In genomic region chr4:40800873-40801272, GRCm38 (mm10) we compare ENCODE assay signal across 25 mouse cellular contexts. TPM values are rescaled to one million over a fixed set of nuclear protein-coding genes. Genes with fewer than 3 reads are reported as not detected.
DNase-seq lines count a peak whose midpoint lies in the region; ATAC-seq and TF ChIP-seq lines count a peak whose summit lies in the region.
"Had no signal": no experiment of that assay in that cellular context is flagged by ENCODE, and none has a peak within 500 bp of the region (broad histone marks: within the 10 kb centered on the region; RNA-seq: fewer than 3 reads in every experiment).

No protein-coding gene starts in this region.

- WGBS in heart, adult 2 months = 57% methylated on average over 3 of the region's 3 CpGs
- WGBS in heart, embryonic 10.5 days = 54% methylated on average over 3 of the region's 3 CpGs
- 86% methylated on average over 3 of the region's 3 CpGs for WGBS in limb, embryonic 12.5 days
- WGBS in limb, embryonic 10.5 days = 88% methylated on average over 3 of the region's 3 CpGs
- WGBS in lung, adult 2 months = 78% methylated on average over 3 of the region's 3 CpGs

- intact Hi-C loops in heart, adult 2 months (cut with DNase I) = no loop called here

- no peak for DNase-seq in heart, adult 2 months
- no peak for DNase-seq in heart, embryonic 10.5 days (ENCODE audit: low spot score)
- no peak for DNase-seq in limb, embryonic 10.5 days (ENCODE audit: low spot score)
- DNase-seq in c-Kit-positive CD71-positive TER-119-negative erythroid progenitor cells, embryonic 14.5 days (ENCODE audit: low read depth) = peak; percentile 48
- peak; percentile 14 for DNase-seq in retina, embryonic 14.5 days (ENCODE audit: low spot score)
- no peak for DNase-seq in lung, adult 2 months
- DNase-seq in ovary, postnatal 14 days (ENCODE audit: low spot score) = no peak
- DNase-seq: adrenal gland, postnatal 25 days; cerebellum, adult 9-10 months; cerebellum, postnatal 36 days; gastrocnemius, postnatal 10 days; kidney, adult 9 months; kidney, postnatal 10 days; layer of hippocampus, postnatal 36 days; left cerebral cortex, postnatal 4 days; lung, embryonic 14.5 days; lung, postnatal 14 days had no signal

- ATAC-seq in limb, embryonic 12.5 days (ENCODE audit: insufficient number of reproducible peaks, insufficient read depth, low FRiP score, low TSS enrichment, low read depth) = no peak
- ATAC-seq: CD4-positive, CD25-positive, alpha-beta regulatory T cell, adult 4 months; forebrain, embryonic 16.5 days; intestine, embryonic 16.5 days; midbrain, embryonic 15.5 days had no signal

- no peaks in the 10 kb centered on the region for H3K9me3 ChIP-seq in heart, embryonic 10.5 days
- no peaks in the 10 kb centered on the region for H3K9me3 ChIP-seq in limb, embryonic 12.5 days
- H3K9me3 ChIP-seq in limb, embryonic 10.5 days (replicated peaks) = no peaks in the 10 kb centered on the region
- H3K9me3 ChIP-seq: embryonic facial prominence, embryonic 12.5 days; midbrain, embryonic 15.5 days; neural tube, embryonic 15.5 days had no signal

- no peak for TF ChIP-seq CTCF in heart, adult 2 months (IDR thresholded peaks at IDR 0.05)
- no peak for TF ChIP-seq CTCF in lung, adult 2 months (IDR thresholded peaks at IDR 0.05; ENCODE audit: insufficient read depth, low read length)

- no peak overlapping the region for H3K4me2 ChIP-seq in limb, embryonic 12.5 days
- H3K4me2 ChIP-seq: embryonic facial prominence, embryonic 12.5 days; lung, embryonic 14.5 days; midbrain, embryonic 15.5 days; neural tube, embryonic 15.5 days had no signal

- peaks cover 20% of the 10 kb centered on the region for H3K4me1 ChIP-seq in heart, adult 2 months (ENCODE audit: control insufficient read depth, insufficient read depth, low read length)
- H3K4me1 ChIP-seq in heart, embryonic 10.5 days = peaks cover 16% of the 10 kb centered on the region
- peaks cover 6% of the 10 kb centered on the region; the same call in 1 of the 2 replicates for H3K4me1 ChIP-seq in limb, embryonic 12.5 days (replicated peaks)
- peaks cover 6% of the 10 kb centered on the region for H3K4me1 ChIP-seq in limb, embryonic 10.5 days
- no peaks in the 10 kb centered on the region for H3K4me1 ChIP-seq in lung, adult 2 months (ENCODE audit: control insufficient read depth, insufficient read depth, low read length)
- H3K4me1 ChIP-seq: midbrain, embryonic 15.5 days; neural tube, embryonic 15.5 days had no signal

- peak overlapping the region; percentile 23 for H3K27ac ChIP-seq in heart, adult 2 months
- H3K27ac ChIP-seq in heart, embryonic 10.5 days = no peak overlapping the region
- 0 out of 2 replicates have a peak overlapping the region, but pooled peaks have one; percentile 12 for H3K27ac ChIP-seq in limb, embryonic 12.5 days
- no peak overlapping the region for H3K27ac ChIP-seq in limb, embryonic 10.5 days
- H3K27ac ChIP-seq: embryonic facial prominence, embryonic 12.5 days; midbrain, embryonic 15.5 days; neural tube, embryonic 15.5 days had no signal

- H3K27me3 ChIP-seq in heart, adult 2 months (ENCODE audit: control insufficient read depth, insufficient read depth, low read length) = no peaks in the 10 kb centered on the region
- H3K27me3 ChIP-seq in heart, embryonic 10.5 days (ENCODE audit: insufficient read depth, poor library complexity, severe bottlenecking) = no peaks in the 10 kb centered on the region
- H3K27me3 ChIP-seq in limb, embryonic 12.5 days = no peaks in the 10 kb centered on the region
- no peaks in the 10 kb centered on the region for H3K27me3 ChIP-seq in limb, embryonic 10.5 days (ENCODE audit: low read depth, poor library complexity, severe bottlenecking)
- H3K27me3 ChIP-seq: embryonic facial prominence, embryonic 12.5 days; midbrain, embryonic 15.5 days; neural tube, embryonic 15.5 days had no signal

- no peak overlapping the region for H3K4me3 ChIP-seq in heart, adult 2 months
- H3K4me3 ChIP-seq in heart, embryonic 10.5 days = no peak overlapping the region
- H3K4me3 ChIP-seq in limb, embryonic 12.5 days (replicated peaks) = no peak overlapping the region
- no peak overlapping the region for H3K4me3 ChIP-seq in limb, embryonic 10.5 days
- H3K4me3 ChIP-seq in lung, adult 2 months (replicated peaks; ENCODE audit: extremely low read depth, low read depth, low read length) = no peak overlapping the region
- H3K4me3 ChIP-seq: embryonic facial prominence, embryonic 12.5 days; erythroblast, embryonic 14.5 days; midbrain, embryonic 15.5 days; neural tube, embryonic 15.5 days had no signal

- H3K79me2 ChIP-seq in heart, adult 2 months (replicated peaks; ENCODE audit: control insufficient read depth, insufficient read depth, low read length) = no peaks in the 10 kb centered on the region

- peaks cover 15% of the 10 kb centered on the region for H3K36me3 ChIP-seq in heart, adult 2 months (ENCODE audit: control insufficient read depth, insufficient read depth, low read length)
- H3K36me3 ChIP-seq in heart, embryonic 10.5 days = peaks cover 39% of the 10 kb centered on the region
- peaks cover 25% of the 10 kb centered on the region for H3K36me3 ChIP-seq in limb, embryonic 12.5 days
- H3K36me3 ChIP-seq in limb, embryonic 10.5 days = peaks cover 15% of the 10 kb centered on the region
- H3K36me3 ChIP-seq: midbrain, embryonic 15.5 days; neural tube, embryonic 15.5 days had no signal

- H3K9ac ChIP-seq in heart, adult 2 months (ENCODE audit: low read depth, low read length) = no peak overlapping the region
- H3K9ac ChIP-seq in limb, embryonic 12.5 days (replicated peaks) = no peak overlapping the region
- H3K9ac ChIP-seq: embryonic facial prominence, embryonic 12.5 days; lung, embryonic 14.5 days; midbrain, embryonic 15.5 days; neural tube, embryonic 15.5 days had no signal

- TF ChIP-seq POLR2A in heart, adult 2 months (IDR thresholded peaks at IDR 0.05; ENCODE audit: insufficient read depth, low read depth, low read length) = no peak
- TF ChIP-seq POLR2A in lung, adult 2 months (IDR thresholded peaks at IDR 0.05; ENCODE audit: borderline replicate concordance, extremely low read depth, low read depth, low read length) = no peak

- no peak for TF ChIP-seq EP300 in heart, adult 2 months (IDR thresholded peaks at IDR 0.05; ENCODE audit: insufficient read depth, low read depth, low read length)

RNA-seq across cellular contexts. Expression of gene Smu1, which starts 43.1 kb away (rescaled TPM):
- total RNA-seq in heart, adult 2 months (2021) = 10 to 100 TPM; 27.0 to 31.7 TPM
- 13.8 and 28.8 TPM in 2 replicates for polyA plus RNA-seq in heart, adult 2 months (2012; rRNA removed)
- 125 and 158 TPM in 2 replicates for polyA plus RNA-seq in heart, embryonic 10.5 days (2016; fragmentation: Nextera tagmentation; extraction: Ambion mirVana)
- polyA plus RNA-seq in limb, embryonic 12.5 days (2016; fragmentation: Nextera tagmentation; extraction: Ambion mirVana) = 159 and 160 TPM in 2 replicates
- 186 and 189 TPM in 2 replicates for polyA plus RNA-seq in limb, embryonic 10.5 days (2016; fragmentation: Nextera tagmentation; extraction: Ambion mirVana)
- polyA plus RNA-seq in lung, adult 2 months (2012; rRNA removed) = 13.1 and 21.5 TPM in 2 replicates

RNA-seq across cellular contexts. Expression of gene B4galt1, which starts 52.9 kb away (rescaled TPM):
- 10 to 100 TPM; 68.7 to 69.7 TPM for total RNA-seq in heart, adult 2 months (2021)
- 42.6 and 57.4 TPM in 2 replicates for polyA plus RNA-seq in heart, adult 2 months (2012; rRNA removed)
- polyA plus RNA-seq in heart, embryonic 10.5 days (2016; fragmentation: Nextera tagmentation; extraction: Ambion mirVana) = 38.1 and 47.1 TPM in 2 replicates
- 32.9 and 37.4 TPM in 2 replicates for polyA plus RNA-seq in limb, embryonic 12.5 days (2016; fragmentation: Nextera tagmentation; extraction: Ambion mirVana)
- 23.6 and 29.9 TPM in 2 replicates for polyA plus RNA-seq in limb, embryonic 10.5 days (2016; fragmentation: Nextera tagmentation; extraction: Ambion mirVana)
- polyA plus RNA-seq in lung, adult 2 months (2012; rRNA removed) = 44.6 and 47.7 TPM in 2 replicates

Comparison
In these comparisons a context has a peak if more than half of its experiments do, and no peak if none do; other contexts are left out.
1. H3K27ac ChIP-seq: peak in heart, adult 2 months (single experiment) and limb, embryonic 12.5 days (single experiment); none in heart, embryonic 10.5 days (single experiment) and limb, embryonic 10.5 days (single experiment).
2. DNase-seq: peak in c-Kit-positive CD71-positive TER-119-negative erythroid progenitor cells, embryonic 14.5 days (single experiment) and retina, embryonic 14.5 days (single experiment); none in heart, adult 2 months (0 of 2), heart, embryonic 10.5 days (single experiment), limb, embryonic 10.5 days (single experiment), lung, adult 2 months (single experiment) and ovary, postnatal 14 days (single experiment).